Mouse (Mus musculus): ENCODE results near the gene Grk5. TPM values are rescaled to one million over a fixed set of nuclear protein-coding genes. Genes with fewer than 3 reads are reported as not detected.

Gene Grk5
- polyA plus RNA-seq, 1 experiment from 2014 or later, result 2.8 TPM

DNA sequence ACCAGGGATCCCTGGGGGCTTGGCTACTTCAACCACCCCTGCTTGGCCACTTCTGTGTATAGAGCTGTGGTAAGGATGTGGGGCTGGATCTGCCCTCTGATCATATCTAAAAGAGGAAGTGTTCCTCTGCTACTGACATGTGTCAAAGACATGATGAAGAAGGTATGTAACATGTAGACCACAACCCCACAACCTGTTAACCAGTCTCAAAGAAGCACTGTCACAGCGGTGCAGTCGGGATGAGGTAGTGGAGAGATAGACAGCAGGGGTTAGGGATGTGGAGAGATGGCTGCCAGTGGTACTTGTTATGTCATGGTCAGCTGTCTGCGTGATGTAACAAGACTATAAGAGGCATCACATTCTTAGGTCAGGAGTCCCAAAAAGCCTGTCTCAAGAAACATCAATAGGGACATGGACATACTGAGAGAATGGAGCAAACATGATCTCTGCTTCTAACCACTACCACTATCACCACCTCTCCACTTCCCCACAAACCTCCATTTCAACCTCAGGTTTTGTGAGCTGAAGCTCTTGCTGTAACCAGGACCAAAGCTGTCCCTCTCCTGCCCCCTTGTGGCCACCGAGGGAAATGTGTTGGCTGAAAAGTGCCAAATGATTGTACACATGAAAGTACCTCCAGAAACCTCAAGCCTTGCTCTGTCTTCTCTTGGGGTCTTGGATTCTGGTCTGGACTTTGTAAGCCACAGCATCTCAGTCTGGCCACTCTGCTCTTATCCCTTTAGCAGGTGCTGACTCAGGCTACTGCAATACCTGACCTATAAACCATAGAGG is 194.8 kb downstream of the Grk5 start:
- Histone ChIP-seq H3K9me3 (no peaks in the 10 kb centered on the region), H3K27me3 (replicated peaks) (no peaks in the 10 kb centered on the region), H3K4me2 (no peak overlapping the region), H3K9ac (no peak overlapping the region), H3K36me3 (no peaks in the 10 kb centered on the region), H3K4me3 (replicated peaks) (no peak overlapping the region), H3K27ac (no peak overlapping the region), H3K4me1 (no peaks in the 10 kb centered on the region)
- WGBS, result 46% methylated on average over 4 of the region's 4 CpGs
- peak; percentile 60; the same call in 1 of the 2 replicates for ATAC-seq (ENCODE audit: insufficient read depth, low FRiP score, low read depth)

GRCm38 (mm10) chr19:61085217-61085616 is 195.7 kb downstream of the Grk5 start:
- no peak overlapping the region for H3K9ac ChIP-seq
- H3K4me2 ChIP-seq, result no peak overlapping the region
- no peaks in the 10 kb centered on the region for H3K4me1 ChIP-seq
- no peak for ATAC-seq (ENCODE audit: insufficient read depth, low FRiP score, low read depth)
- H3K27ac ChIP-seq, result no peak overlapping the region
- no peaks in the 10 kb centered on the region for H3K36me3 ChIP-seq
- 67% methylated on average over 2 of the region's 2 CpGs for WGBS
- H3K27me3 ChIP-seq (replicated peaks), result no peaks in the 10 kb centered on the region
- no peaks in the 10 kb centered on the region for H3K9me3 ChIP-seq
- H3K4me3 ChIP-seq (replicated peaks), result no peak overlapping the region

GRCm38 (mm10) chr19:61087781-61088180 is 198.2 kb downstream of the Grk5 start:
- H3K36me3 ChIP-seq, result no peaks in the 10 kb centered on the region
- WGBS, result 78% methylated on average over 1 of the region's 1 CpGs
- H3K9ac ChIP-seq, result no peak overlapping the region
- no peak overlapping the region for H3K4me2 ChIP-seq
- no peak overlapping the region for H3K27ac ChIP-seq
- H3K9me3 ChIP-seq, result no peaks in the 10 kb centered on the region
- ATAC-seq (ENCODE audit: insufficient read depth, low FRiP score, low read depth), result no peak
- no peaks in the 10 kb centered on the region for H3K4me1 ChIP-seq
- H3K27me3 ChIP-seq (replicated peaks), result no peaks in the 10 kb centered on the region
- H3K4me3 ChIP-seq (replicated peaks), result no peak overlapping the region

DNA sequence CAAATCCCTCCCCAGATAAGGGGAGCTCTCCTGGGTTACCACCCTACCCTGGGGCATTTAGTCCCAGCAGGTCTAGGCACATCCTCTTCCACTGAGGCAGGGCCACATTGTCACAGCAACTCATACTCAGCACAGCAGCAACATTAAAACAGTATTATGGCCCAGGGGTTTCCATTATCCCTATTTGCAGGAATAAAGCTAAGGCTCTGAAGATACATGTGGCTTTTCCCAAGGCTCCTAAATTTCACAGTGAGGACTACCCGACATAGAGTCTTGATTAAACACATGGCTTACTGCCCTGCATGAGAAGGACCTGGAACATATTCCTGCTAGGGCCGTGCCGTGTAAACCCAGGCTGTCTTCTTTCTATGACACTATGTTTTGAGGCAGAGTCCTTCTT is 199.5 kb downstream of the Grk5 start:
- no peaks in the 10 kb centered on the region for H3K36me3 ChIP-seq
- H3K9me3 ChIP-seq, result no peaks in the 10 kb centered on the region
- 89% methylated on average over 3 of the region's 3 CpGs for WGBS
- ATAC-seq (ENCODE audit: insufficient read depth, low FRiP score, low read depth), result no peak
- no peaks in the 10 kb centered on the region for H3K27me3 ChIP-seq (replicated peaks)
- no peak overlapping the region for H3K27ac ChIP-seq
- no peaks in the 10 kb centered on the region for H3K4me1 ChIP-seq
- no peak overlapping the region for H3K4me2 ChIP-seq
- no peak overlapping the region for H3K9ac ChIP-seq
- no peak overlapping the region for H3K4me3 ChIP-seq (replicated peaks)

DNA sequence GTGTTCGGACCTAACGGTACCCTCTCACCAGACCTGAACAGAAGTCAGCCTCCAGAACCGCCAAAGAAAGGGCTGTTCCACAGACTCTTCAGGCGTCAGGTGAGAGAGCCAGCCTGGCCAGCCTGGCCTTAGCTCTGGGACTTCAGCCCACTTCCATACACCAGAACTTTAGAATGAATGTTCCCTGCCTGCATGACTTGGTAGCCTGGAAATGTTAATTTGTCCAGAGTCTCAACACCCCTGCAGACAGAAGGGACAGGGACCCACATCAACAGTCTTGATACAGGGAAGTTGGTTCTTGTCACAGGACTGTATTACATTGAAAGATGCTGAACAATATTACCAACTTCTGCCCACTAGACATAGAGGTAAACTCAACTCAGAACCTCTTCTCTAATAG is 201.0 kb downstream of the Grk5 start:
- ATAC-seq (ENCODE audit: insufficient read depth, low FRiP score, low read depth), result no peak
- no peak overlapping the region for H3K27ac ChIP-seq

DNA sequence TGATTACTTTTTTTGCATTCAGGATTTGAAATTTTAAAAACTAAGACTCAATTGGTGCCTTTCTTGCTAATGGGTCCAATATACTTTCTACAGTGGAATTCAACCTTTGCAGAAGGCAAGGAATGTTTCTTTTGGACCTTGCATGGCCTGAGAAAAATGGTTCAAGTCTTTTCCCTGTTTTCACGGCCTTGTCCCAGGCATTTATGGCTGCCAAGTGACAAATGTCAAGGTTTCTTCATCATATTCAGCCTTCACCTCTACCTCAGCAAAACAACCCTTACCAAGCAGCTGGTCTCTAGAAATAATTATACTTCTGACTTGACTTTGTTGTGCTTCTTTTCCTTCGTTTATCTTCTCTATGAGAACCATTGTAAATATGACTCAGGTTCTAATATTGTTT is 207.2 kb downstream of the Grk5 start:
- 83% methylated on average over 2 of the region's 2 CpGs for WGBS
- Histone ChIP-seq H3K4me3 (replicated peaks) (no peak overlapping the region), H3K9me3 (no peaks in the 10 kb centered on the region), H3K9ac (no peak overlapping the region), H3K4me1 (no peaks in the 10 kb centered on the region), H3K36me3 (no peaks in the 10 kb centered on the region), H3K27me3 (replicated peaks) (no peaks in the 10 kb centered on the region), H3K4me2 (no peak overlapping the region), H3K27ac (no peak overlapping the region)
- ATAC-seq (ENCODE audit: insufficient read depth, low FRiP score, low read depth), result no peak

More for the DNA sequence above, 201.0 kb downstream of the Grk5 start:
- Histone ChIP-seq H3K4me1 (no peaks in the 10 kb centered on the region), H3K9me3 (no peaks in the 10 kb centered on the region), H3K27me3 (replicated peaks) (no peaks in the 10 kb centered on the region), H3K36me3 (no peaks in the 10 kb centered on the region), H3K4me2 (no peak overlapping the region), H3K9ac (no peak overlapping the region), H3K4me3 (replicated peaks) (no peak overlapping the region)
- 89% methylated on average over 4 of the region's 4 CpGs for WGBS

GRCm38 (mm10) chr19:61097764-61098163 is 208.2 kb downstream of the Grk5 start:
- no peak overlapping the region for H3K4me3 ChIP-seq (replicated peaks)
- no peak overlapping the region for H3K27ac ChIP-seq
- H3K9me3 ChIP-seq, result no peaks in the 10 kb centered on the region
- H3K4me2 ChIP-seq, result no peak overlapping the region
- H3K4me1 ChIP-seq, result no peaks in the 10 kb centered on the region
- no peaks in the 10 kb centered on the region for H3K36me3 ChIP-seq
- ATAC-seq (ENCODE audit: insufficient read depth, low FRiP score, low read depth), result no peak
- H3K27me3 ChIP-seq (replicated peaks), result no peaks in the 10 kb centered on the region
- WGBS, result 29% methylated on average over 4 of the region's 4 CpGs
- H3K9ac ChIP-seq, result no peak overlapping the region

GRCm38 (mm10) chr19:61110184-61110583 is 220.6 kb downstream of the Grk5 start:
- no peaks in the 10 kb centered on the region for H3K27me3 ChIP-seq (replicated peaks)
- no peak overlapping the region for H3K27ac ChIP-seq
- no peaks in the 10 kb centered on the region for H3K36me3 ChIP-seq
- H3K4me1 ChIP-seq, result no peaks in the 10 kb centered on the region
- 62% methylated on average over 2 of the region's 2 CpGs for WGBS
- no peak overlapping the region for H3K4me3 ChIP-seq (replicated peaks)
- H3K9ac ChIP-seq, result no peak overlapping the region
- no peaks in the 10 kb centered on the region for H3K9me3 ChIP-seq
- no peak overlapping the region for H3K4me2 ChIP-seq
- ATAC-seq (ENCODE audit: insufficient read depth, low FRiP score, low read depth), result no peak

- Histone ChIP-seq H3K4me2 (no peak overlapping the region), H3K4me1 (no peaks in the 10 kb centered on the region), H3K9me3 (no peaks in the 10 kb centered on the region), H3K36me3 (0 out of 2 replicates have a peak, but pooled peaks cover 4% of the 10 kb centered on the region), H3K4me3 (replicated peaks) (no peak overlapping the region), H3K27me3 (replicated peaks) (no peaks in the 10 kb centered on the region), H3K27ac (no peak overlapping the region), H3K9ac (no peak overlapping the region)
- WGBS, result 89% methylated on average over 10 of the region's 10 CpGs
- ATAC-seq (ENCODE audit: insufficient read depth, low FRiP score, low read depth), result no peak
Observed at GRCm38 (mm10) chr19:61131096-61131495, 241.5 kb downstream of the Grk5 start.

DNA sequence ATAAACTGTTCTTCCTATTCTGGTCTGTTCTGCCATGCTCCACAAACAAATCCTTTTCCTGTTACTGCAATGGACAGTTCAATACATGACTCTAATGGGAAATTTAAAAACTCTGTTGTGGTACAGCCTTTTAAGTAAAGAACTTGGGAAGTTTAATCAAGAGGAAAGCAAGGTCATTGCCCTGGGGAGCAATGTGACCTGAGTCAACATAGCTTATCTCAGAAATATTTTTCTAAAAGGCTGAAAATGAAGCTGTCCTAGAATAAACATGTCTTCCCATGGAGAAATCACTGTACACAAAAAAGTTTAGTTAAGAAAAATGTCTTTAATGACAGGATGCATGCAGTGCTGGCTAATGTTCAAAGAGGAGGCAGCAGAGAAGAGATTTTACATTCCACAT is 249.1 kb downstream of the Grk5 start:
- no peak for ATAC-seq (ENCODE audit: insufficient read depth, low FRiP score, low read depth)
- H3K36me3 ChIP-seq, result 0 out of 2 replicates have a peak, but pooled peaks cover 4% of the 10 kb centered on the region
- peaks cover 4% of the 10 kb centered on the region; the same call in 1 of the 2 replicates for H3K4me1 ChIP-seq
- no peaks in the 10 kb centered on the region for H3K9me3 ChIP-seq
- no peak overlapping the region for H3K4me2 ChIP-seq
- H3K27me3 ChIP-seq (replicated peaks), result no peaks in the 10 kb centered on the region
- no peak overlapping the region for H3K9ac ChIP-seq
- no peak overlapping the region for H3K4me3 ChIP-seq (replicated peaks)
- H3K27ac ChIP-seq, result no peak overlapping the region

DNA sequence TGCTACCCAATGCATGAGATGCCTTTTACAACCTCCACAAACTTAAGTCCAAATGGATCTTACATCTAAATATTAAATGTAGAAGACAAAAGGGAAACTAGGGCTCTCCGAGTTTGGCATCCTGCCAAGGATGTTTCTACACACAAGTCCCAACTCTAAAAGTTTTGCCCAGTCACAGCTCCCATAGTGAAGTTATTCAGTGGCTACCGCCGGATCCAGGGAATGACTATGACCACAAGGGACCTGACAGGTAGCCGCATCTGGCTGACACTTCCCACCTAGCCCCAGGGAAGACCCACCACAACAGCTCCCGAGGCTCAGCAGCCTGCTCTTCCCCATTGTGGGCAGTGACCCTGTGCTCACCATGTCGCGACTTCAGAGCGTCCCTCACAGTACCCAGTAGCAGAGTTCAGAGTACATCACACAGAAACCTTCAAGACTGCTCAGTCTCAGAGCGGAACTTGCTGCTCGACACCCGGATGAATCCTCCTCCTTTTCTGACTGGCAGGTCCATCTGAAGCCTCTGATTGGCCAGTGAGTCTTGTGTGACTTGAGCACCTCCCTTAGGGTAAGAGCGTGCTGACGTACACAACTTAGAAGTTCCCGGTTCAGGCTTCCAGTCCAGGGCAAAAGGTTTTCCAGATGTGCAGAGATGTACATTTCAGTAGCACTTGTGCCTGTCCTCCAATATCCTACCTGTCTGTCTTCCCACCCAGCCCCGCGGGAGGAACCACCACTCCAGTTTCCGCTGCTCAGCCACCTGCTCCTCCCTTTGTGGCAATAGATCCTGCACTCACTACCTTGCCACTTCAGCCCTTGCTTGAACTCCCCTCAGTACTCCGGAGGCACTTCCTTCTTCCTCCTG is 251.0 kb downstream of the Grk5 start, which contains the start of gene Zfp950:
TSS of gene Zfp950 (minus strand) at position 499 of the 865 bp plus-strand sequence.
- Histone ChIP-seq H3K4me2 (peak within 1 kb of the TSS; percentile 71), H3K9ac (peak within 1 kb of the TSS; percentile 57), H3K4me3 (replicated peaks) (peak within 1 kb of the TSS; percentile 62), H3K4me1 (peaks cover 4% of the 10 kb centered on the region; the same call in 1 of the 2 replicates), H3K9me3 (no peaks in the 10 kb centered on the region), H3K27ac (peak within 1 kb of the TSS; percentile 58), H3K27me3 (replicated peaks) (no peaks in the 10 kb centered on the region), H3K36me3 (no peaks in the 10 kb centered on the region)
- ATAC-seq (ENCODE audit: insufficient read depth, low FRiP score, low read depth), result peak; percentile 100
- WGBS, result under 1% methylated on average over 18 of the region's 18 CpGs

DNA sequence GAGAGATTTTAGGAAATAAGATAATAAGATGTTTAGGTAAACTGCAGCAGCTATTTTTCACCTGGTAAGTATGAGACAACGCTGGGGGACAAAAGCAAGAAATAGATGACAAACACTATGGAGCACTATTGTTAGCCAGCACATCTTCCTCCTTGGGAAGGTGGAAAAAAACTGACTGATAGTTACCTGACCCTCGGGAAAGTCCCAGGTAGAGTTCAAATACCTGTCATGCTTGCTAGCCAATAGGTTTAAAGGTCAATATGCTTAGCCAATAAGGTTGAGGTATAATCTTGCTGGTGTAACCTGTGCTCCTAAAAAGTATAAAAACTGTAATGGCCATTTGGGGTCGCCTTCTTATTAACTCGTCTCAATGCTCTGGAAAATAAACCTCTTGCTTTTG is 251.8 kb downstream of the Grk5 start:
- peak overlapping the region; percentile 62 for H3K4me3 ChIP-seq (replicated peaks)
- H3K4me2 ChIP-seq, result peak overlapping the region; percentile 71
- no peaks in the 10 kb centered on the region for H3K27me3 ChIP-seq (replicated peaks)
- H3K9ac ChIP-seq, result no peak overlapping the region
- WGBS, result 20% methylated on average over 4 of the region's 4 CpGs
- no peaks in the 10 kb centered on the region for H3K9me3 ChIP-seq
- H3K36me3 ChIP-seq, result no peaks in the 10 kb centered on the region
- no peak overlapping the region for H3K27ac ChIP-seq
- ATAC-seq (ENCODE audit: insufficient read depth, low FRiP score, low read depth), result no peak
- H3K4me1 ChIP-seq, result peaks cover 4% of the 10 kb centered on the region; the same call in 1 of the 2 replicates

Data from stomach, embryonic 15.5 days (tissue).